Mouse (Mus musculus) liver, embryonic 12.5 days (tissue): ENCODE measurements around the gene Hint2. TPM values are rescaled to one million over a fixed set of nuclear protein-coding genes. Genes with fewer than 3 reads are reported as not detected.

Experiments
- microRNA-seq: library from miRNA; unstranded; fragments of <30 nt; microRNA quantifications from one replicate; pipeline ENCODE4, GENCODE M21; 2017
- polyA plus RNA-seq: library from polyadenylated mRNA; unstranded; fragments of >200 nt; fragmentation: Nextera tagmentation; extraction: Ambion mirVana; gene quantifications from 2 replicates; pipeline ENCODE4 v1.2.1, GENCODE M21; 2016

The Hint2 gene
- polyA plus RNA-seq, 1 experiment from 2014 or later, result 66.1 TPM

Small RNA genes within 50 kb of the gene (microRNA-seq; reads per million reads assigned to microRNA genes)
- not detected for gene Gm25262

Other genes starting within 250 kb of the Hint2 start
- gene Fam166b, start 227.3 kb downstream of the Hint2 start, polyA plus RNA-seq, result not detected in 2 replicates
- gene Tesk1, start 214.5 kb downstream of the Hint2 start, polyA plus RNA-seq, result 2.8 and 3.2 TPM in 2 replicates
- 1.1 TPM in 2 replicates for gene Cd72, start 201.8 kb downstream of the Hint2 start, polyA plus RNA-seq
- not detected in 2 replicates for gene Sit1, start 172.7 kb downstream of the Hint2 start, polyA plus RNA-seq
- 38.3 and 40.0 TPM in 2 replicates for gene Ccdc107, start 163.6 kb downstream of the Hint2 start, polyA plus RNA-seq
- gene Arhgef39, start 156.8 kb downstream of the Hint2 start, polyA plus RNA-seq, result 32.6 and 35.8 TPM in 2 replicates
- 1.2 and 1.3 TPM in 2 replicates for gene Car9, start 149.5 kb downstream of the Hint2 start, polyA plus RNA-seq
- 27.9 and 29.9 TPM in 2 replicates for gene Tpm2, start 132.7 kb downstream of the Hint2 start, polyA plus RNA-seq
- gene Creb3, start 94.1 kb downstream of the Hint2 start, polyA plus RNA-seq, result 17.9 and 19.7 TPM in 2 replicates
- gene Tln1, start 93.8 kb downstream of the Hint2 start, polyA plus RNA-seq, result 73.3 and 75.5 TPM in 2 replicates
- 17.4 and 18.0 TPM in 2 replicates for gene Rgp1, start 77.8 kb downstream of the Hint2 start, polyA plus RNA-seq
- gene Gba2, start 77.6 kb downstream of the Hint2 start, polyA plus RNA-seq, result 23.5 and 23.6 TPM in 2 replicates
- 1.1 TPM in 1 of 2 replicates, not detected in the other for gene Msmp, start 72.0 kb downstream of the Hint2 start, polyA plus RNA-seq
- gene Npr2, start 24.5 kb downstream of the Hint2 start, polyA plus RNA-seq, result 1.5 and 2.1 TPM in 2 replicates
- gene Spag8, start 2.9 kb downstream of the Hint2 start, polyA plus RNA-seq, result 0.20 and 0.36 TPM in 2 replicates
- gene Tmem8b, start 12.5 kb upstream of the Hint2 start, polyA plus RNA-seq, result 0.44 and 0.53 TPM in 2 replicates
- gene Fam221b, start 12.7 kb upstream of the Hint2 start, polyA plus RNA-seq, result 1.5 and 1.8 TPM in 2 replicates
- gene Olfr70, start 44.3 kb upstream of the Hint2 start, polyA plus RNA-seq, result not detected in 2 replicates
- not detected in 2 replicates for gene Olfr71, start 53.8 kb upstream of the Hint2 start, polyA plus RNA-seq
- 0.14 and 0.19 TPM in 2 replicates for gene Hrct1, start 70.7 kb upstream of the Hint2 start, polyA plus RNA-seq
- gene Spaar, start 73.6 kb upstream of the Hint2 start, polyA plus RNA-seq, result 0.02 TPM in 2 replicates
- not detected in 2 replicates for gene Olfr159, start 114.5 kb upstream of the Hint2 start, polyA plus RNA-seq
- not detected in 2 replicates for gene Olfr156, start 167.4 kb upstream of the Hint2 start, polyA plus RNA-seq
- gene Olfr157, start 183.7 kb upstream of the Hint2 start, polyA plus RNA-seq, result not detected in 2 replicates
- not detected in 2 replicates for gene Olfr155, start 195.1 kb upstream of the Hint2 start, polyA plus RNA-seq
- 5.3 and 5.8 TPM in 2 replicates for gene Reck, start 219.1 kb upstream of the Hint2 start, polyA plus RNA-seq